Mouse (Mus musculus) neural tube, embryonic 13.5 days (tissue): Measurements from ENCODE around the gene Ism1. TPM values are rescaled to one million over a fixed set of nuclear protein-coding genes. Genes with fewer than 3 reads are reported as not detected.

Experiments used
- ATAC-seq: fragments of 200-750 bp; cut with Nextera tagmentation; 2 replicates; pipeline ENCODE4 v1.8.0; 2017; ENCODE audit warnings: low read depth, mild to moderate bottlenecking, moderate TSS enrichment, moderate library complexity
- H3K27ac ChIP-seq: fragments of 300-500 bp; sonication (generic); replicated peaks from 2 replicates; pipeline ENCODE4 v1.5.1; 2015; ENCODE audit warnings: moderate library complexity, mild to moderate bottlenecking, inconsistent platforms
- H3K27me3 ChIP-seq: fragments of 300-500 bp; sonication (generic); 2 replicates; pipeline ENCODE4 v1.6.1; 2015; ENCODE audit warnings: mild to moderate bottlenecking, inconsistent platforms
- H3K36me3 ChIP-seq: fragments of 300-500 bp; sonication (generic); 2 replicates; pipeline ENCODE4 v1.6.1; 2015; ENCODE audit warnings: mild to moderate bottlenecking, inconsistent platforms
- H3K4me1 ChIP-seq: fragments of 300-500 bp; sonication (generic); replicated peaks from 2 replicates; pipeline ENCODE4 v1.6.1; 2015; ENCODE audit warnings: inconsistent platforms
- H3K4me2 ChIP-seq: fragments of 300-500 bp; sonication (generic); 2 replicates; pipeline ENCODE4 v1.6.1; 2015; ENCODE audit warnings: inconsistent platforms, mild to moderate bottlenecking, moderate library complexity
- H3K4me3 ChIP-seq: fragments of 300-500 bp; sonication (generic); 2 replicates; pipeline ENCODE4 v1.5.1; 2015; ENCODE audit warnings: mild to moderate bottlenecking, inconsistent platforms
- H3K9ac ChIP-seq: fragments of 300-500 bp; sonication (generic); 2 replicates; pipeline ENCODE4 v1.6.1; 2015; ENCODE audit warnings: moderate library complexity, mild to moderate bottlenecking, inconsistent platforms
- H3K9me3 ChIP-seq: fragments of 300-500 bp; sonication (generic); 2 replicates; pipeline ENCODE4 v1.6.1; 2016; ENCODE audit warnings: inconsistent platforms
- WGBS: fragments of 180-500 bp; shearing (Covaris S2); methylation state at CpG from one replicate; pipeline ENCODE4 v1.1.7; 2015; 5-methylcytosine and 5-hydroxymethylcytosine counted together
- polyA plus RNA-seq: library from polyadenylated mRNA; unstranded; fragments of >200 nt; fragmentation: Nextera tagmentation; extraction: Ambion mirVana; gene quantifications from 2 replicates; pipeline ENCODE4 v1.2.1, GENCODE M21; 2015

The Ism1 gene
- polyA plus RNA-seq, 1 experiment from 2014 or later: 1.1 TPM

DNA sequence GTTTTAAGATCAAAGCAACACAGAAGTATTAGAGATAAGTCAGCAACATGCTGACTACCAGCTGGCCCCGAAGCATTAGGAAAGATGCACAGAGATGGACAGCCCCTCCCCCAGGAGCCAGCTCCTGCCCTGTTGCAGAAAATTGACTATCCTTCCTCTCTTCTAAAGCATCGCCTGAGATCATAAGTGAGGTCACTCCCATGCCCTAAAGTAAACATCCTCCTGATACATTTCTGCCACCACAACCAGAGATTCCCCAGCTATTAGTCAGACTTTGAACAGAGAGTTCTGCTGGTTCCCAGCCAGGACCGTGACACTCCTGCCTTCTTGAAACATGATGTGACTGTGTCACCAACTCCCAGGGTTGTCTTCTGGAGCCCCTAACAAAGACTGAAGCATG, 45.3 kb downstream of the Ism1 start:
- H3K4me3 ChIP-seq: no peak overlapping the region
- no peaks in the 10 kb centered on the region for H3K36me3 ChIP-seq
- H3K4me2 ChIP-seq: no peak overlapping the region
- no peak overlapping the region for H3K27ac ChIP-seq
- H3K4me1 ChIP-seq: peaks cover 4% of the 10 kb centered on the region; the same call in 1 of the 2 replicates
- WGBS: 72% methylated on average over 3 of the region's 3 CpGs
- H3K9ac ChIP-seq: no peak overlapping the region
- ATAC-seq: no peak
- no peaks in the 10 kb centered on the region for H3K27me3 ChIP-seq
- H3K9me3 ChIP-seq: no peaks in the 10 kb centered on the region

DNA sequence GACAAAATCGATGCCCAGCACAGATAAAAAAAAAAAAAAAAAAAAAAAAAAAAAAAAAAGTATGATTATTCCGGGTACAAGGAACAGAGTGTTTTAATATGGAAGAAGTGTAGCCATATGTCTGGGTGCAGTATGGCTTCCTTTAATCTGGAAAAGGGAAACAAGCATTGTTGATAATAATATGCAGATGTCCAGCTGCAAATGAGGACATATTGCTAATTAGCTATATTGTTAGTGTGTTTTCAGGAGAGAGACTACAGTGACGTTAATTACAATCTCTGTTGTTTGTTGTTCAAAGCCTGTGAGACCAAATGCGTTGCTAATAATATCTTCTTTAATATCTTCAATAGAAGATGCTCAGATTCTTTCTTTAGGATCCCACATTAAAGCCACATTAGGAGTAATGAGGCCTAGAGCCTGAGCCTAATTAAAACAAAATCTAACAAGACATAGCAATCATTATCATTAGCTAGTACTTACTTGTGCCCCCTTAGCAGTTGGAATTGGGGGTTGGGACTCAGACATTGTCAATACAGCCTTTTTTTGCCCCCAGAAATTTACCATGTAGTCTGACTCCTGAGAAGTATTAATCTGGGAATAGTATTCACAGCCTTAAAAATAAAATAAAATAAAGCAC, 46.3 kb downstream of the Ism1 start:
- Histone ChIP-seq H3K4me3 (no peak overlapping the region), H3K36me3 (no peaks in the 10 kb centered on the region), H3K9me3 (no peaks in the 10 kb centered on the region), H3K27ac (no peak overlapping the region), H3K9ac (no peak overlapping the region), H3K27me3 (no peaks in the 10 kb centered on the region), H3K4me2 (no peak overlapping the region), H3K4me1 (peaks cover 4% of the 10 kb centered on the region; the same call in 1 of the 2 replicates)
- 63% methylated on average over 4 of the region's 4 CpGs for WGBS
- no peak for ATAC-seq

DNA sequence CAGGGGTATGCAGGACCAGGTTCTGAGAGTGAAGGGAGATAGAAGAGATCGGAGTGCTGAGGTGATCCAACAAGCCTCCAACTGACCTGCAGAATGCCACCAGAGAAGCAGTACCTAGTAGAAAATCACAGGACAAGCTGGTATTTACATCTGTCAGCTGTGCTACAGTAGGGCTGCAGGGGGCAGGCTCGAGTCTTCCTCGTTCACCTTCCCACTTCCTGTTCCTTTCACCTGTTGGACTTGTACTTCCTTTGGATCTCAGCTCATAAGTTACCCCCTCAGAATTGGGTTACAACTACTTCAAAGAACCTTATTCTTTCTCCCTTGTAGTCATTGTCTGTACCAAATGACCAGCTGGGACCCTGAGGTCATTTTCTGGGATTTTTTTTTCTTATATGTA, 47.4 kb downstream of the Ism1 start:
- 78% methylated on average over 3 of the region's 3 CpGs for WGBS
- H3K9me3 ChIP-seq: no peaks in the 10 kb centered on the region
- no peaks in the 10 kb centered on the region for H3K36me3 ChIP-seq
- ATAC-seq: no peak
- no peak overlapping the region for H3K9ac ChIP-seq
- H3K4me3 ChIP-seq: no peak overlapping the region
- peaks cover 4% of the 10 kb centered on the region; the same call in 1 of the 2 replicates for H3K4me1 ChIP-seq
- H3K27me3 ChIP-seq: no peaks in the 10 kb centered on the region
- no peak overlapping the region for H3K27ac ChIP-seq
- no peak overlapping the region for H3K4me2 ChIP-seq

- no peak for ATAC-seq
- Histone ChIP-seq H3K36me3 (no peaks in the 10 kb centered on the region), H3K27me3 (no peaks in the 10 kb centered on the region), H3K4me1 (peaks cover 4% of the 10 kb centered on the region; the same call in 1 of the 2 replicates), H3K9me3 (no peaks in the 10 kb centered on the region), H3K4me2 (no peak overlapping the region), H3K4me3 (no peak overlapping the region), H3K9ac (no peak overlapping the region), H3K27ac (no peak overlapping the region)
- WGBS: 84% methylated on average over 2 of the region's 2 CpGs
Observed at GRCm38 (mm10) chr2:139728060-139728459, 50.1 kb downstream of the Ism1 start.

- no peaks in the 10 kb centered on the region for H3K27me3 ChIP-seq
- H3K4me3 ChIP-seq: no peak overlapping the region
- ATAC-seq: no peak
- no peak overlapping the region for H3K27ac ChIP-seq
- H3K9ac ChIP-seq: no peak overlapping the region
- no peaks in the 10 kb centered on the region for H3K9me3 ChIP-seq
- no peaks in the 10 kb centered on the region for H3K36me3 ChIP-seq
- H3K4me1 ChIP-seq: no peaks in the 10 kb centered on the region; the same call in 1 of the 2 replicates
- H3K4me2 ChIP-seq: no peak overlapping the region
- WGBS: 79% methylated on average over 5 of the region's 5 CpGs
Observed at GRCm38 (mm10) chr2:139729377-139729776, 51.4 kb downstream of the Ism1 start.

DNA sequence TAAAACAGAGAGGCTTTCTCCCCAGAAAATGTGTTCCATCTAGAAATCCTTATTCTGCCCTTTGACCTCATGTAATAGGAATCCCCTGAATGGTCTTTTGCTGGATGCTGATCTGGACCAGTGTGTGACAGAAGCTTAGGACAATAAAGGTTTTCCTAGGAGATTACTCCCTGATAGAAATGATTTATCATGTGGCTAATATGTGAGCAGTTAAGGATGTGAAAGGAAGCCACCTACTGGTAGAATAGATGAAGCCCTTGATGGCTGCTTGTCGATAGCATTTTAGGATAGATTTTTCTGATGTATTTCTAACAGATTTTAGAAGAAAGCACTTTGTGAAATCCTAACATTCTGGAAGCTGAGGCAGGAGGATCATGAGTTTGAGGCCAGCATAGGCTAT, 64.4 kb downstream of the Ism1 start:
- Histone ChIP-seq H3K27ac (no peak overlapping the region), H3K4me3 (no peak overlapping the region), H3K4me1 (0 out of 2 replicates have a peak, but pooled peaks cover 4% of the 10 kb centered on the region), H3K9ac (no peak overlapping the region), H3K4me2 (no peak overlapping the region), H3K36me3 (no peaks in the 10 kb centered on the region), H3K9me3 (no peaks in the 10 kb centered on the region), H3K27me3 (no peaks in the 10 kb centered on the region)
- no peak for ATAC-seq
- WGBS: 77% methylated on average over 1 of the region's 1 CpGs

- no peak overlapping the region for H3K27ac ChIP-seq
- no peaks in the 10 kb centered on the region for H3K36me3 ChIP-seq
- H3K9me3 ChIP-seq: no peaks in the 10 kb centered on the region
- 70% methylated on average over 8 of the region's 8 CpGs for WGBS
- no peaks in the 10 kb centered on the region for H3K27me3 ChIP-seq
- ATAC-seq: peak; percentile 71; the same call in 1 of the 2 replicates
- H3K4me2 ChIP-seq: no peak overlapping the region
- no peak overlapping the region for H3K9ac ChIP-seq
- no peak overlapping the region for H3K4me3 ChIP-seq
- peaks cover 5% of the 10 kb centered on the region for H3K4me1 ChIP-seq
Observed at GRCm38 (mm10) chr2:139757021-139757420, 79.0 kb downstream of the Ism1 start.

- WGBS: 97% methylated on average over 1 of the region's 1 CpGs
- Histone ChIP-seq H3K9ac (no peak overlapping the region), H3K36me3 (no peaks in the 10 kb centered on the region), H3K4me2 (no peak overlapping the region), H3K27ac (no peak overlapping the region), H3K4me1 (peaks cover 5% of the 10 kb centered on the region), H3K4me3 (no peak overlapping the region), H3K9me3 (no peaks in the 10 kb centered on the region), H3K27me3 (no peaks in the 10 kb centered on the region)
- no peak for ATAC-seq
Observed at GRCm38 (mm10) chr2:139757456-139757855, 79.5 kb downstream of the Ism1 start.

DNA sequence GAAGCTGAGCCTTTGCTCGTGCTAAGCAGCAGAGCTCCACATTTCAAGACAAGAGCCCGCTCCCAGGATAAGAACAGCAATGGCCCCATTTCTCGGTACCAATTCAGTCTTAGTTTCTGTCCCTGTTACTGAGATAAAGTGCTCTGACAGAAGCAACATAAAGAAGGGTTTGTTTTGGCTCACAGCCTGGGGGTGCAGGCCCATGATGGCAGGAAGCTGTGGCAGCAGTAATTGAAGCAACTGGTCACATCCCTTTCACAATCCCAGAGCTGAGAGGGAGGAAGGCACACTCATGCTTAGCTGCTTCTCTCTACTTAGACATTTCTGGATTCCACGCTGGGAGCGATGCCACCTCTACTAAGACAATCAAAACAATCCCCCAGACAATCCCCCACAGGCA, 86.4 kb downstream of the Ism1 start:
- Histone ChIP-seq H3K27me3 (no peaks in the 10 kb centered on the region), H3K9ac (no peak overlapping the region), H3K9me3 (no peaks in the 10 kb centered on the region), H3K27ac (no peak overlapping the region; the same call in 1 of the 2 replicates), H3K4me1 (peaks cover 3% of the 10 kb centered on the region), H3K36me3 (no peaks in the 10 kb centered on the region), H3K4me2 (no peak overlapping the region), H3K4me3 (no peak overlapping the region)
- no peak; the same call in 1 of the 2 replicates for ATAC-seq
- 56% methylated on average over 5 of the region's 5 CpGs for WGBS

- H3K9me3 ChIP-seq: no peaks in the 10 kb centered on the region
- H3K9ac ChIP-seq: no peak overlapping the region
- no peaks in the 10 kb centered on the region for H3K36me3 ChIP-seq
- no peak overlapping the region for H3K4me2 ChIP-seq
- no peak overlapping the region for H3K27ac ChIP-seq
- H3K4me3 ChIP-seq: no peak overlapping the region
- H3K27me3 ChIP-seq: no peaks in the 10 kb centered on the region
- 79% methylated on average over 8 of the region's 8 CpGs for WGBS
- no peaks in the 10 kb centered on the region for H3K4me1 ChIP-seq
- ATAC-seq: no peak
Observed at GRCm38 (mm10) chr2:139774949-139775570, 97.1 kb downstream of the Ism1 start.

- no peak overlapping the region for H3K9ac ChIP-seq
- no peak overlapping the region for H3K27ac ChIP-seq
- H3K27me3 ChIP-seq: no peaks in the 10 kb centered on the region
Observed at GRCm38 (mm10) chr2:139776644-139777043, 98.7 kb downstream of the Ism1 start.

GRCm38 (mm10) chr2:139778283-139778682, 100.3 kb downstream of the Ism1 start:
- Histone ChIP-seq H3K27me3 (no peaks in the 10 kb centered on the region), H3K4me2 (no peak overlapping the region), H3K27ac (no peak overlapping the region), H3K4me1 (no peaks in the 10 kb centered on the region), H3K9ac (no peak overlapping the region), H3K36me3 (no peaks in the 10 kb centered on the region), H3K4me3 (no peak overlapping the region), H3K9me3 (no peaks in the 10 kb centered on the region)
- no peak for ATAC-seq
- 52% methylated on average over 3 of the region's 3 CpGs for WGBS

More at GRCm38 (mm10) chr2:139776644-139777043, 98.7 kb downstream of the Ism1 start:
- Histone ChIP-seq H3K4me2 (no peak overlapping the region), H3K36me3 (no peaks in the 10 kb centered on the region), H3K4me3 (no peak overlapping the region), H3K9me3 (no peaks in the 10 kb centered on the region), H3K4me1 (no peaks in the 10 kb centered on the region)
- 48% methylated on average over 1 of the region's 1 CpGs for WGBS
- no peak for ATAC-seq
